Mouse (Mus musculus) v-Abl transformed pro-B cells (cell line): ENCODE data around the gene H2al3.

Experiments
- in situ Hi-C, 2 experiments: fragments of 400-800 bp; cut with MboI; formaldehyde crosslinking; loops; one replicate each; pipeline ENCODE4 v1.15.1; 2025; ENCODE audit not compliant: unreplicated experiment in 2 of 2

The H2al3 gene

GRCm38 (mm10) chrX:9849403-9849802 is at the start of gene H2al3:
TSS of gene H2al3 (plus strand) at chrX:9849703.
- in situ Hi-C loops, result no loop called here

- in situ Hi-C loops, result no loop called here
Observed at GRCm38 (mm10) chrX:9810101-9810500, 39.4 kb upstream of the H2al3 start.

GRCm38 (mm10) chrX:9812469-9812868 is 37.0 kb upstream of the H2al3 start:
- in situ Hi-C loops, result no loop called here

GRCm38 (mm10) chrX:9834779-9835178 is 14.7 kb upstream of the H2al3 start:
- in situ Hi-C loops, result no loop called here

- in situ Hi-C loops, result no loop called here
Observed at GRCm38 (mm10) chrX:9846628-9847027, 2.9 kb upstream of the H2al3 start, which contains the start of gene Hypm. TSS of gene Hypm (plus strand) at chrX:9846928.

GRCm38 (mm10) chrX:9861859-9862258 is 12.4 kb downstream of the H2al3 start:
- in situ Hi-C loops, result no loop called here

GRCm38 (mm10) chrX:9875519-9875918 is 26.0 kb downstream of the H2al3 start:
- in situ Hi-C loops, result no loop called here

- in situ Hi-C loops, result no loop called here
Observed at GRCm38 (mm10) chrX:9885322-9885721, 35.8 kb downstream of the H2al3 start, which contains the start of gene Sytl5. TSS of gene Sytl5 (plus strand) at chrX:9885622.
